Mouse (Mus musculus): ENCODE data around the gene Tm9sf1. TPM values are rescaled to one million over a fixed set of nuclear protein-coding genes. Genes with fewer than 3 reads are reported as not detected.

Gene Tm9sf1
- polyA plus RNA-seq, 1 experiment from 2014 or later: 126 TPM

Other genes with a start within 250 kb of the Tm9sf1 start
- gene Dhrs4, start 165.0 kb downstream of the Tm9sf1 start, polyA plus RNA-seq (2015; fragmentation: Nextera tagmentation; extraction: Ambion mirVana): 112 and 114 TPM in 2 replicates
- gene Carmil3, start 153.2 kb downstream of the Tm9sf1 start, polyA plus RNA-seq (2015; fragmentation: Nextera tagmentation; extraction: Ambion mirVana): 1.3 and 1.6 TPM in 2 replicates
- 0.11 and 0.23 TPM in 2 replicates for gene Cpne6, start 133.4 kb downstream of the Tm9sf1 start, polyA plus RNA-seq (2015; fragmentation: Nextera tagmentation; extraction: Ambion mirVana)
- gene Nrl, start 118.8 kb downstream of the Tm9sf1 start, polyA plus RNA-seq (2015; fragmentation: Nextera tagmentation; extraction: Ambion mirVana): not detected in 2 replicates
- 66.0 and 67.2 TPM in 2 replicates for gene Pck2, start 103.5 kb downstream of the Tm9sf1 start, polyA plus RNA-seq (2015; fragmentation: Nextera tagmentation; extraction: Ambion mirVana)
- gene Dcaf11, start 83.8 kb downstream of the Tm9sf1 start, polyA plus RNA-seq (2015; fragmentation: Nextera tagmentation; extraction: Ambion mirVana): 67.7 and 72.6 TPM in 2 replicates
- gene A730061H03Rik, start 83.4 kb downstream of the Tm9sf1 start, polyA plus RNA-seq (2015; fragmentation: Nextera tagmentation; extraction: Ambion mirVana): 0.79 and 1.2 TPM in 2 replicates
- 3.3 and 3.7 TPM in 2 replicates for gene Fitm1, start 68.2 kb downstream of the Tm9sf1 start, polyA plus RNA-seq (2015; fragmentation: Nextera tagmentation; extraction: Ambion mirVana)
- gene Psme1, start 65.7 kb downstream of the Tm9sf1 start, polyA plus RNA-seq (2015; fragmentation: Nextera tagmentation; extraction: Ambion mirVana): 168 and 171 TPM in 2 replicates
- gene Emc9, start 58.5 kb downstream of the Tm9sf1 start, polyA plus RNA-seq (2015; fragmentation: Nextera tagmentation; extraction: Ambion mirVana): 4.1 and 5.1 TPM in 2 replicates
- 234 and 238 TPM in 2 replicates for gene Psme2, start 52.7 kb downstream of the Tm9sf1 start, polyA plus RNA-seq (2015; fragmentation: Nextera tagmentation; extraction: Ambion mirVana)
- 14.5 and 16.0 TPM in 2 replicates for gene Rnf31, start 52.1 kb downstream of the Tm9sf1 start, polyA plus RNA-seq (2015; fragmentation: Nextera tagmentation; extraction: Ambion mirVana)
- gene Irf9, start 40.2 kb downstream of the Tm9sf1 start, polyA plus RNA-seq (2015; fragmentation: Nextera tagmentation; extraction: Ambion mirVana): 12.5 and 14.4 TPM in 2 replicates
- gene Rec8, start 25.8 kb downstream of the Tm9sf1 start, polyA plus RNA-seq (2015; fragmentation: Nextera tagmentation; extraction: Ambion mirVana): 22.9 and 25.5 TPM in 2 replicates
- 81.2 and 95.6 TPM in 2 replicates for gene Ipo4, start 7.8 kb downstream of the Tm9sf1 start, polyA plus RNA-seq (2015; fragmentation: Nextera tagmentation; extraction: Ambion mirVana)
- gene Gm49378, start 5.9 kb downstream of the Tm9sf1 start, polyA plus RNA-seq (2015; fragmentation: Nextera tagmentation; extraction: Ambion mirVana): 0.44 and 2.0 TPM in 2 replicates
- gene Tssk4, start 6.4 kb upstream of the Tm9sf1 start, polyA plus RNA-seq (2015; fragmentation: Nextera tagmentation; extraction: Ambion mirVana): 0.88 and 1.1 TPM in 2 replicates
- 56.5 TPM in 2 replicates for gene Mdp1, start 16.7 kb upstream of the Tm9sf1 start, polyA plus RNA-seq (2015; fragmentation: Nextera tagmentation; extraction: Ambion mirVana)
- 60.2 and 68.1 TPM in 2 replicates for gene Gmpr2, start 28.1 kb upstream of the Tm9sf1 start, polyA plus RNA-seq (2015; fragmentation: Nextera tagmentation; extraction: Ambion mirVana)
- gene Nedd8, start 28.3 kb upstream of the Tm9sf1 start, polyA plus RNA-seq (2015; fragmentation: Nextera tagmentation; extraction: Ambion mirVana): 509 and 542 TPM in 2 replicates
- gene Tinf2, start 38.0 kb upstream of the Tm9sf1 start, polyA plus RNA-seq (2015; fragmentation: Nextera tagmentation; extraction: Ambion mirVana): 46.9 and 48.3 TPM in 2 replicates
- gene Tgm1, start 70.1 kb upstream of the Tm9sf1 start, polyA plus RNA-seq (2015; fragmentation: Nextera tagmentation; extraction: Ambion mirVana): 2.2 and 2.8 TPM in 2 replicates
- gene Rabggta, start 78.5 kb upstream of the Tm9sf1 start, polyA plus RNA-seq (2015; fragmentation: Nextera tagmentation; extraction: Ambion mirVana): 31.8 and 33.2 TPM in 2 replicates
- 86.7 and 88.4 TPM in 2 replicates for gene Dhrs1, start 101.9 kb upstream of the Tm9sf1 start, polyA plus RNA-seq (2015; fragmentation: Nextera tagmentation; extraction: Ambion mirVana)
- 39.2 and 41.4 TPM in 2 replicates for gene Nop9, start 101.9 kb upstream of the Tm9sf1 start, polyA plus RNA-seq (2015; fragmentation: Nextera tagmentation; extraction: Ambion mirVana)
- gene Cideb, start 114.7 kb upstream of the Tm9sf1 start, polyA plus RNA-seq (2015; fragmentation: Nextera tagmentation; extraction: Ambion mirVana): 0.55 and 0.80 TPM in 2 replicates
- gene Ltb4r2, start 117.6 kb upstream of the Tm9sf1 start, polyA plus RNA-seq (2015; fragmentation: Nextera tagmentation; extraction: Ambion mirVana): 0.25 and 0.35 TPM in 2 replicates
- 1.7 and 2.6 TPM in 2 replicates for gene Ltb4r1, start 122.2 kb upstream of the Tm9sf1 start, polyA plus RNA-seq (2015; fragmentation: Nextera tagmentation; extraction: Ambion mirVana)
- gene Adcy4, start 140.3 kb upstream of the Tm9sf1 start, polyA plus RNA-seq (2015; fragmentation: Nextera tagmentation; extraction: Ambion mirVana): 14.3 and 18.0 TPM in 2 replicates
- gene Ripk3, start 145.1 kb upstream of the Tm9sf1 start, polyA plus RNA-seq (2015; fragmentation: Nextera tagmentation; extraction: Ambion mirVana): 43.4 and 45.6 TPM in 2 replicates
- 50.9 and 52.7 TPM in 2 replicates for gene Nfatc4, start 179.3 kb upstream of the Tm9sf1 start, polyA plus RNA-seq (2015; fragmentation: Nextera tagmentation; extraction: Ambion mirVana)
- 19.5 and 19.7 TPM in 2 replicates for gene Nynrin, start 210.2 kb upstream of the Tm9sf1 start, polyA plus RNA-seq (2015; fragmentation: Nextera tagmentation; extraction: Ambion mirVana)
- 0.88 and 1.2 TPM in 2 replicates for gene Cbln3, start 240.6 kb upstream of the Tm9sf1 start, polyA plus RNA-seq (2015; fragmentation: Nextera tagmentation; extraction: Ambion mirVana)
- gene Khnyn, start 241.1 kb upstream of the Tm9sf1 start, polyA plus RNA-seq (2015; fragmentation: Nextera tagmentation; extraction: Ambion mirVana): 18.3 and 18.8 TPM in 2 replicates